Mouse (Mus musculus) G1E-ER4 (cell line): ENCODE data around the gene Icam4. TPM values are rescaled to one million over a fixed set of nuclear protein-coding genes. Genes with fewer than 3 reads are reported as not detected.

Experiments
- GATA1 ChIP-seq: IDR thresholded peaks from one replicate; pipeline ENCODE4 v1.8.0; 2012; ENCODE audit warnings: low read length, inconsistent platforms
- polyA plus RNA-seq: library from polyadenylated mRNA; stranded (reverse); fragments of >175 nt; gene quantifications from 2 replicates; pipeline ENCODE4 v1.2.3, GENCODE M21; 2012

Gene Icam4
- polyA plus RNA-seq, 1 experiment = 16.7 TPM

DNA sequence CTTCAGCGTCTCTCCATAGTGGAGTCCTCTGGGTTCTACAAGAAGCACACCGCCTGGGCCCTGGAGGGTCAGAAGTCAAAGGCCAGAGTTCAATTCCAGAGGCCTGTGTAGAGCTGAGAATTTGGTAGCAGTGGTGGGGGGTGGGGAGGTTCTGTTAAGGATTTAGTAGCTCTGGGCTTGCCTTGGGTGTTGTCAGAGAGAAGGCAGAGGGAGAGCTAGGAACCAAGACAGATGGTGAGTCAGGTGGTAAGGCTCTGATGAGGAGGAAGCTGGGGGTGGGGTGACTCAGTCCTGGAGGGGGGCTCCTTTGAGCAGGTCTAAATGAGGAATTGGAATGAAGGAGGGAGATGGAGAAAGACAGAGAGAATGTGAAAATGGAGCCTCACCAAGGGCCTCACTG is 33.8 kb downstream of the Icam4 start:
- no peak for TF ChIP-seq GATA1

DNA sequence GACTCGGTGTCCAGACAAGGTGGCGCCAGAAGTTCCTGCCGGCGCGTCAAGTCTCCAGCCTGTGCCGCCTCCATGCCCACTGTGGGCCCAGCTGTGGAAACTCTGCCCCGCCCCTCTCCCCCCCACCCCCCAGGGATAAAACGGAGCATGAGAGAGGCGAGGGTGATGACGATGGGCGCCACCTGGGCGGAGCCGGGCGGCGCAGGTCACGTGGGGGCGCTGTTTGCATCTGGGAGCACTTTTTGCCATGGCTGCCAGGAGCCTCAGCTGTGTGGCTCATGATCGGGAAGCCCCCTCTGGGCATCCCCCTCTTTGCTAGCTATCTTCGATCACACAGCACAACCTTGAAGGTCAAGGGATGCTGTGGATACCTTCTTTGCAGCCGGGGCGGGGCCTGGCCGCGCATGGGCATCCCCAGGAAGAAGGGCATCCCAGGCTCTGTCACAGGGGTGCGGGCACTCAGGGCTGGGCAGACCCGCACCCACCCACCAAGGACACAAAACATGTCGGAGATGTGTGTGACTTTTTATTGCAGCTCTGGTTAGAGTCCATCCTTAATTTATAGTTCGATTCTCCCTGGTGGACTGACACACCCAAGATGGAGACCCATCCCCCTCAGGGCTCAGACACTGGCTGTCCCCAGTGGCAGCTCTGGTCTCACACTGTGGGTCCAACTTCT is 38.0 kb downstream of the Icam4 start, which contains the start of gene Zglp1:
TSS of gene Zglp1 (minus strand) at position 88 of the 679 bp plus-strand sequence.
- TF ChIP-seq GATA1 = no peak

DNA sequence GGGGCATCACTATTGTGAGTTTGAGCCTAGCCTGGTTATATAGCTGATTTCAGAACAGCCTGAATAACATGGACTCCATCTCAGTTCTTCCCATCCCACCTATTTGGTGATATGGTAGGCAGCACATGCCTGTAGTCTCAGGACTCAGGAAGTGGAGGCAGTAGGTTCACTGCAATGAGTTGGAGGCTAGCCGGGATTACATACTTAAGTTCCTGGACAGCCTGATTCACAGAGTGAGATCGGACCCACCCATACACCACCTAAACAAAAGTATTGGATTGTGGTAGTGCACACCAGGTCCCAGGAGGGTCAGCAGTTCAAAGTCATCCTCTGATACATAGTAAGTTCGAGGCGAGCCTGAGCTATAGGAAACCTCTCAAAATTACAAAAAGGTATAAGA is 43.5 kb downstream of the Icam4 start:
- TF ChIP-seq GATA1 = no peak

DNA sequence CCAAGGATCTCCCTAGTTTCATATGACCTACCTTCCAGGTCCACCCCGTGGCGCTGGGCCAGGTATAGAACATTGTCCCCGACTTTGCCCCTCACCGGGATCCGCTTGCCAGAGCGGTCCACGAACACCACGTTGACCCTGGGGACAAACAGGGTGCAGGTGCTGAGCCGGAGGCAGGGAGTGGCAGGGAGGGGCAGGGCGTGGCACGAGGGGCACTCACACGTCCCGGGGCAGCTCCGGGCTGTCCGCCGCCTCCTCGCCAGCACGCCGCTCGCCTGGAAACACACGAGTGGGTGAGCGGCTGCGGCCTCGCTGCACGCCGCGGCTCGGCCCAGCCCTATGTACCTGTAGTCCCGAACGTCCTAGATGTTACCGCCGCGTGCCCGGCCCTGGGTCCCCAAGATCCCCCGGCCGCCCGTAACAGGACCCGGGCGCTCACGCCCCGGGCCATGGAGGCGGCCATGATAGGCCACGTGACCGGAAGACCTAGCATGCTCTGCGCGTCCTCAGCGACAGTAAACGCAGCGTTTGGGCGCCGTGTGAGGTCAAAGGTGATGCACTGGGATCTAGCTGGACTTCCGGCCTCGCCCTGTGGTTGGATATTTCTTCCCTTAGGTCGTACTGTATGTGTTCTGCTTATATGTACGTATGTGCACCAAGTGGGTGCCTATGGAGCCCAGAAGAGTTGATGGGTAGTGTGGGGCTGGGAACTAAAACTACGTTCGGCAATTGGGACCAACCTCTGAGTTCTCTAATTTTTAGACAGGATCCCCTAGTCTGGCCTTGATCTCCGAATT is 44.1 kb downstream of the Icam4 start, which contains the start of the genes Gm49373 and Fdx1l:
TSS of gene Gm49373 (minus strand) at position 53 of the 797 bp plus-strand sequence.
TSS of gene Fdx1l (minus strand) at position 571 of the 797 bp plus-strand sequence.
- TF ChIP-seq GATA1 = no peak

DNA sequence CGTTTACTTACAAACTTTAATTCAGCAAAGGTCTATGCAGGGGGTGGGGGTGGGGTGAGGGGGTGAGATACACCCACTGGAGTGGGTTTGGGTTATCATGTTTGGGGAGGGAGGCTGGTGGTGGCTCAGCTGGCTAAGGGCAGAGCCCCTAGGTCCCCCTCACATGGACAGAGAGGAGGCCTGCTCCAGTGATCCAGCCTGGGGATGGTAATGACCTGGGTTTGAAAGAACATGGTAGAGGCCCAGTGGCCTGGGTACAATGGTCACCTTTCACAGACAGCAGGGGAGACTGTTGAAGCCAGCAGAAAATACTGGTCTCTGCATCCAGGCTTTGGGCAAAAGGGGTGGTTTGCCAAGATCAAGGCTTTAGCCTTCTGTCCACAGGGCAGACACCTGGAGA is 45.0 kb downstream of the Icam4 start:
- no peak for TF ChIP-seq GATA1

DNA sequence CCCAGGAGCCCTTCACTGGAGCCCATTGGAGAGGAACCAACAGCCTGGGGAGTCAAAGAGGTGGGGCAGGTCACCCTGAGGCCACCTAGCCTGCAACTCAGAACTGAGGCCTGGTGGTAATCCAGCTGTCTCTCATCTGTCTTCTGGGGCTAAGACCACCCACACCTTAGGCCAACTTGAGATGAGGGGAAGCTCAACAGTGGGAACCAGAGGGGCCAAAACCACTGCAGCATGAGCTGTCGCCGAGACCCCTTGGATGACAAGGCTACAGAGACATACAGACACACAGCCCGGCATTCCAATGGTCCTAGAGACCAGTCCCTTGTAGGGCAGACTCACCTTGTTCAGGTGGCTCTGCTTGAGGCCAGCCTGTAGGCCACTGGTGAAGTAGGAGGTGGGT is 46.5 kb downstream of the Icam4 start:
- no peak for TF ChIP-seq GATA1

Other genes starting within 250 kb of the Icam4 start
- not detected in 2 replicates for gene Col5a3, start 214.3 kb upstream of the Icam4 start, polyA plus RNA-seq
- not detected in 2 replicates for gene Rdh8, start 210.9 kb upstream of the Icam4 start, polyA plus RNA-seq
- gene A230050P20Rik, start 160.7 kb upstream of the Icam4 start, polyA plus RNA-seq = not detected in 2 replicates
- gene Angptl6, start 149.6 kb upstream of the Icam4 start, polyA plus RNA-seq = 3.5 and 4.1 TPM in 2 replicates
- gene Ppan, start 141.2 kb upstream of the Icam4 start, polyA plus RNA-seq = 341 and 357 TPM in 2 replicates
- 613 and 834 TPM in 2 replicates for gene Eif3g, start 130.8 kb upstream of the Icam4 start, polyA plus RNA-seq
- gene Dnmt1, start 69.5 kb upstream of the Icam4 start, polyA plus RNA-seq = 152 and 172 TPM in 2 replicates
- 1.4 and 1.6 TPM in 2 replicates for gene S1pr2, start 52.6 kb upstream of the Icam4 start, polyA plus RNA-seq
- gene Mrpl4, start 26.6 kb upstream of the Icam4 start, polyA plus RNA-seq = 88.1 and 110 TPM in 2 replicates
- gene Icam1, start 13.4 kb upstream of the Icam4 start, polyA plus RNA-seq = 0.55 and 0.58 TPM in 2 replicates
- 0.52 and 0.62 TPM in 2 replicates for gene Icam5, start 2.7 kb downstream of the Icam4 start, polyA plus RNA-seq
- gene Zglp1, start 37.7 kb downstream of the Icam4 start, polyA plus RNA-seq = 2.0 and 4.4 TPM in 2 replicates
- gene Gm49373, start 43.7 kb downstream of the Icam4 start, polyA plus RNA-seq = 0.67 and 0.73 TPM in 2 replicates
- gene Fdx1l, start 44.2 kb downstream of the Icam4 start, polyA plus RNA-seq = 39.6 and 44.3 TPM in 2 replicates
- gene Gm38431, start 62.6 kb downstream of the Icam4 start, polyA plus RNA-seq = 422 and 499 TPM in 2 replicates
- gene Raver1, start 62.6 kb downstream of the Icam4 start, polyA plus RNA-seq = 0.84 and 2.5 TPM in 2 replicates
- gene Tyk2, start 101.9 kb downstream of the Icam4 start, polyA plus RNA-seq = 16.0 and 16.3 TPM in 2 replicates
- 216 and 275 TPM in 2 replicates for gene Cdc37, start 120.6 kb downstream of the Icam4 start, polyA plus RNA-seq
- gene Pde4a, start 136.3 kb downstream of the Icam4 start, polyA plus RNA-seq = 3.6 and 3.9 TPM in 2 replicates
- gene Keap1, start 210.0 kb downstream of the Icam4 start, polyA plus RNA-seq = 79.1 and 86.5 TPM in 2 replicates
- gene S1pr5, start 219.1 kb downstream of the Icam4 start, polyA plus RNA-seq = not detected in 2 replicates
- 25.8 and 27.7 TPM in 2 replicates for gene Atg4d, start 235.9 kb downstream of the Icam4 start, polyA plus RNA-seq